Mouse (Mus musculus) brain, adult 10 weeks (tissue): Measurements from ENCODE around the gene Ankrd37. TPM values are rescaled to one million over a fixed set of nuclear protein-coding genes. Genes with fewer than 3 reads are reported as not detected.

Source experiments
- polyA plus RNA-seq: library from polyadenylated mRNA; stranded (reverse); fragments of 350-450 nt; fragmentation: Illumina TruSeq; extraction: RNeasy Lipid Tissue Mini Kit (QIAGEN cat#74804); gene quantifications from one replicate; pipeline ENCODE4 v1.2.3, GENCODE M21; 2015; ENCODE audit warnings: low read depth, low replicate concordance

The Ankrd37 gene
- polyA plus RNA-seq, result 15.1 TPM

GRCm38 (mm10) chr8:46005596-46005995, at the start of gene Ankrd37:
Ankrd37 (minus strand) TSS chr8:46005707.

GRCm38 (mm10) chr8:45999138-45999783, 6.2 kb downstream of the Ankrd37 start, which contains the start of gene Lrp2bp:
Lrp2bp (plus strand) TSS chr8:45999303.

GRCm38 (mm10) chr8:45975126-45975836, 30.2 kb downstream of the Ankrd37 start, which contains the start of the genes 1700029J07Rik and Ufsp2:
1700029J07Rik (minus strand) TSS chr8:45975252.
Ufsp2 (plus strand) TSS chr8:45975528.

Other genes starting within 250 kb of the Ankrd37 start
- gene Pdlim3, start 120.2 kb downstream of the Ankrd37 start, polyA plus RNA-seq, result 2.5 TPM
- 0.54 TPM for gene Ccdc110, start 71.1 kb downstream of the Ankrd37 start, polyA plus RNA-seq
- 5.0 TPM for gene 1700029J07Rik, start 30.5 kb downstream of the Ankrd37 start, polyA plus RNA-seq
- gene Ufsp2, start 30.2 kb downstream of the Ankrd37 start, polyA plus RNA-seq, result 73.3 TPM
- 0.62 TPM for gene Lrp2bp, start 6.4 kb downstream of the Ankrd37 start, polyA plus RNA-seq
- gene Cfap97, start 146.1 kb upstream of the Ankrd37 start, polyA plus RNA-seq, result 22.0 TPM
- gene Snx25, start 146.5 kb upstream of the Ankrd37 start, polyA plus RNA-seq, result 44.0 TPM
- 861 TPM for gene Slc25a4, start 205.6 kb upstream of the Ankrd37 start, polyA plus RNA-seq